Mouse (Mus musculus): ENCODE results near the gene Olfr323.

Gene Olfr323

DNA sequence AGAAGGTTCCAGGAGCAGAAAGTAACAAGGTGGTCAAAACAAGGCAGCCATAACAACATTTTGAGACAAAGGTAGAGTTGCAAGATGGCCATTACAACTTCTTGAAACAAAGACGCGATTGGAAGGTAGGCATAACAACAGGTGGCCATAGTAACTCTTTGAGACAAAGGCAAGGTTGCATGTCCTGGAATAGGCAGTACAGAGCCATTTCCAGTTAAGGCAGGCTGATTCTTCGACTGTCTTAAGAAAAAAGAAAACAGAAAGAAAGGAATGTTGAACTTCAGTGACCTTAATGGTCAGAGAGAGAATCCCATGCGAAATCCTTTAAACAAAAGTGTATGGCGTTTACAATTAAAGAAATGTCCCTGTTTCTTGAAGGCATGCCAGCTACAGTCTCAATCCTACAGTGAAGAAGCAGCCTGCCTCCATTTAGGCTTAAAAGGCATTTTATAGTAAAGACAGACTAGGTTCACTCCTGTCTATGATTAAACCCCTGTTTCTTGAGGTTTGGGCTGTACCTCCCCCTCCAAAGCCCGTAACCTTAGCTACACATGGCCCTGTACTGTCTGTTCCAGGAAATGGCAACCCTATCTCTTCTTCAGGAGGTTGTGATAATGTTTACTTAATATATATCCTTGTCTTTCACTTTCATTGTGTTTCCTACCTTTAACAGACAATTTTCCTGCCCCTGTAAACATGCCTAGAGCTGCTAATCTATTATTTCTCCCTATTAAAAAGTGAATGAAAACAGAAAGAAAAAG is 27.3 kb downstream of the Olfr323 start:
- no peak for DNase-seq

DNA sequence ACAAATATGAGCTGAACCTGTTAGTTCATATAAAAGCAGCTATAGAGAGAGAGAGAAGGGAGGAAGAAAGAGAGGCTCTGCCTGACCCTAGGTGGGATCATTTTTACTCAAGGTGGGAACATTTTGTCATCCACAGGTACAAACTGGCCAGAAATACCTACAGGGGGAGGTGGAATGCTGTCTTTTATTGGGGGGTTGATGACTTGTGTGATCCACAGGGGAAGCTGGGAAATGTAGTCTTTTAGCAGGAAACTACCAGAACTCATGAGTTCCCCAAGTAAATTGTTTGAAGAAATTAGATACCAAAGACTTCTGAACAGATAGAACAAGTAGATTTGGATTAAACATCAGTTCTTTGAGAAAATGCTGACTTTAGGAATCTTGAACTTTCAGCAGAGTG is 28.2 kb downstream of the Olfr323 start:
- DNase-seq = no peak

DNA sequence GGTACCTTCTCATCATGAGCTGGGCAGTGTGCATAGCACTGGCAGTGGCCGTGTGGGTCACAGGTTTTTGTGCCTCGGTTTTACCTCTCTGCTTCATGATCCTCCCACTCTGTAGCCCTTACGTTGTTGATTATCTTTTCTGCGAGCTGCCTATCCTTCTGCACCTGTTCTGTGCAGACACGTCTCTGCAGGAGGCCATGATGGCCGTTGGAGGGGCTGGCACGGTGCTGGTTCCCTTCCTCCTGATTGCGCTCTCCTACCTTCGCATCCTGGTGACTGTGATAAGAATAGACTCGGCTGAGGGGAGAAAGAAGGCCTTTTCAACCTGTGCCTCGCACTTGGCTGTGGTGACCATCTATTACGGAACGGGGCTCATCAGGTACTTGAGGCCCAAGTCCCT is 32.5 kb downstream of the Olfr323 start:
- DNase-seq = no peak

DNA sequence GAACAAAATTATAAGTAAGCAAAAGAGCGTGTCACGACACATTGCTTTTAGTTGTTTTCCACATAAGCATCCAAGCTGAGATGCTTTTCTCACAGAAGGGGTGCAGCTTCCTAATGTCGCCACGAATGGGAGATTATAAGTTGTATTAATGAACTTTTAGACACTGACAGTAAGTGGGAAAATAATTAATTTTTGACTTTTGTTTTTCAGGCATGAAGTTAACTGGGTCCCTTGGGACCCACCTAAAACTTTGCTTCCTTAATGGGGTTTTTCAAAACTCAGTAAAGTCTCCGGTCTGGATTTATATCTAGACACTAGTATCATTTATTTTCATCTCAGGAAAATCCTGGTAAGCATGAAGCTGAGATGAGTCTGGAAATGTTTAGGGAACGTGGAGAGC is 35.5 kb downstream of the Olfr323 start, which contains the start of gene Olfr324:
TSS of gene Olfr324 (plus strand) at position 301 of the 400 bp plus-strand sequence.
- no peak for DNase-seq

DNA sequence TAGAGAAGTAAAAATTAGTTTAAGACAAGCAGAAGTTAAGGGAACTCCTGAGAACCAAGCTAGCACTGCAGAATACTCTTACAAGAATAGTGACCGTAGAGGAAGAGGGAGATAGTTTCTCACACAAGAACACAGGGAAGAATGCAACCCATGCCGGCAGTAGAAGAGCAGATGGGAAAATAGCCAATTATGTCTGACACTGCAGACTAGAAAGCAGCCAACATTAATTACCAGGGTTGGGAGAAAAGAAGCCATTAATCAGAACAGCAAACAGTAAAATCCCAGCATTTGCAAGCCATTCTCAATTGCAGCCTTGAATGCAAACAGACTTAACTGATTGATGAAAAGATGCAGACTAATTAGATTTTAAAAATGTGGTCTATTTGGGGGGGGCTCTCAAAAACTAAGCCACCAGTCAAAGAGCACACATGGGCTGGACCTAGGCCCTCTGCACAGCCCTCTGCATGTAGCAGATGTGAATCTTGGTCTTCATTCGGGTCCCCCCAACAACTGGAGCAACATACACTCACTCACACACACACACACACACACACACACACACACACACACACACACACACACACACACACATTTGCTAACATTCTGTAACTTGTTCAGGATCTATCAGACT is 41.6 kb downstream of the Olfr323 start:
- no peak for DNase-seq

DNA sequence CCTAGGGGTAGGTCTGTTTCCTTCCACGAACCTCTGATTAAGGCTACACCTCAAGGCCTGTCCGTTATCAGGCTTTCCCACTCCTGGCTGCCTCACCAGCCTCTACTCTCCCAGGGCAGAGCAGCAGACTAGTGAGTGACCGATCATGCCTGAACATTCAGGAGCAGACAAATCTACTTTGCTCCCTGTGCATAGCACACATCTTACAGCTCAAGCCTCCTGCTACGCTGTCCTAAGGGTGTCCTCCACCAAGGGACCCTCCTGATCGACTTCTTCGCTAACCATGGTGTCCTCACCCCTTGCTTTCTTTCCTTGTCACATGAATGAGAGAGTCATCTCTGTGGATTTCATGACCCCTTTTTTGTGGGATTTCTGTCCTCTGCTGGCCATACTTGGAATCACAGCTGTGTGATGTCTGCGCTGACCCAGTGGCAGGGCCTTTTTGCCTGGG is 42.4 kb downstream of the Olfr323 start:
- peak; percentile 5 for DNase-seq

DNA sequence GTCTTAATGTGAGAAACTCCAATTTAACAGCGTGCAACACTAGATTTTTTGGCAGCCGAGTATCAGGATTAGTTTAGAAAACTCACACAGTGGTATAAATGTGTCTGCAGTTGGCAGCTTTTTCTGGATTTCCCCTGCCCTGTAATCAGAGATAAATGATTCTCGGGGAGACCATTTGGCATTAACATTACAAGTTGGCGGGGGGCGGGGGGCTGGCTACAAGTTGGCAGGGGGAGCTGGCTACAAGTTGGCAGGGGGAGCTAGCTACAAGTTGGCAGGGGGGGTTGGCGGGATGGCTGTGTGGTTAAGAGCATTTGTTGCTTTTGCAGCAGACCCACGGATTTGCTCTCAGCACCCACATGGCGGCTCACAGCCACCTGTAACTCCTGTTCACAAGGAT is 51.7 kb downstream of the Olfr323 start:
- DNase-seq = peak; percentile 4

DNA sequence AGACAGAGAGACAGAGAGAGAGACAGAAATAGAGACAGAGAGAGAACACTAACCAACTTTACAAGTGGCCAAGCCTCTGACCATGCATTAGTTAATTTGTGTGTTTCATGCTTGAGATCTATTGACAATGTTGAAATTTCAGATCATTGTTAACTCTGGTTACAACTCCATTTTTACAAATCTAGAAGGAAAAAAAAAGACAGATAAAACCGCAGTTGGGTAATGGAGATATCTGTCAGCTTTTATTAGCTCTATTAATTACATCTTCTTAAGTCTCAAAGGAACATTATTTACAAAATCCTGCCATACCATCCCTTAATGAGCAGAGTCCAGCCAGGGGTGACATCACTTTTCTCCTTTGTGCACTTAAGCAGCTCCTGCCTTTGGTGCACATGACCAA is 52.9 kb downstream of the Olfr323 start, which contains the start of gene Olfr325:
TSS of gene Olfr325 (plus strand) at position 301 of the 400 bp plus-strand sequence.
- no peak for DNase-seq

Measured in right cerebral cortex, postnatal 25 days (tissue).